Mouse (Mus musculus) myocyte (in vitro differentiated cells): ENCODE results near the gene Mmp2.
A peak's percentile ranks its signal among the peaks of the same experiment; 100 is the strongest.

Source experiments
- E2F4 ChIP-seq: IDR thresholded peaks from one replicate; pipeline ENCODE4 v1.6.1; 2011; ENCODE audit warnings: mild to moderate bottlenecking, control low read depth, moderate library complexity; ENCODE audit not compliant: insufficient read depth
- MAX ChIP-seq: IDR thresholded peaks from one replicate; pipeline ENCODE4 v1.6.1; 2011; ENCODE audit warnings: low read depth, mild to moderate bottlenecking, control low read depth
- MYOG ChIP-seq, 3 experiments: IDR thresholded peaks; one replicate each; pipeline ENCODE4 v1.6.1; 2011; ENCODE audit warnings: control low read depth in 2 of 3, low read depth in 2 of 3, mild to moderate bottlenecking in 2 of 3; ENCODE audit not compliant: insufficient read length in 2 of 3, control insufficient read depth in 1 of 3, insufficient read depth in 1 of 3
- POLR2A ChIP-seq: IDR thresholded peaks from one replicate; pipeline ENCODE4 v1.6.1; 2011; ENCODE audit warnings: low read depth, mild to moderate bottlenecking, control low read depth, moderate library complexity; ENCODE audit not compliant: insufficient read length
- POLR2AphosphoS2 ChIP-seq: IDR thresholded peaks from one replicate; pipeline ENCODE4 v1.6.1; 2011; ENCODE audit warnings: low read depth, control low read depth; ENCODE audit not compliant: insufficient read length
- TCF12 ChIP-seq: IDR thresholded peaks from one replicate; pipeline ENCODE4 v1.6.1; 2011; ENCODE audit warnings: mild to moderate bottlenecking, control low read depth; ENCODE audit not compliant: poor library complexity, insufficient read depth, severe bottlenecking
- USF1 ChIP-seq: IDR thresholded peaks from one replicate; pipeline ENCODE4 v1.6.1; 2011; ENCODE audit warnings: low read depth, mild to moderate bottlenecking, control low read depth, moderate library complexity

GRCm38 (mm10) chr8:92872063-92872759 lies 45.1 kb downstream of the Mmp2 start:
- TF ChIP-seq POLR2A, result no peak
- TF ChIP-seq USF1, result peak; percentile 15
- no peak for TF ChIP-seq TCF12
- TF ChIP-seq MAX, result no peak
- TF ChIP-seq POLR2AphosphoS2, result no peak
- no peak for TF ChIP-seq MYOG (IDR thresholded peaks at IDR 0.05; ENCODE audit: control insufficient read depth in 1 of 3, insufficient read depth in 1 of 3, insufficient read length in 2 of 3, low read depth in 2 of 3)
- no peak for TF ChIP-seq E2F4
